Mouse (Mus musculus) E14TG2a.4 (cell line): ENCODE results near the gene Rps6ka2.
"Not testable (repeated sequence)": the region's sequence is repeated elsewhere in the genome, so short reads cannot be mapped to it uniquely, and the experiment has no call there.

Experiments used
- CTCF ChIP-seq: conservative IDR thresholded peaks from 2 replicates; pipeline ENCODE4 v1.5.1; 2014; ENCODE audit warnings: low read length
- NANOG ChIP-seq: IDR thresholded peaks from 2 replicates; pipeline ENCODE4 v1.6.1; 2014; ENCODE audit warnings: borderline replicate concordance, low read length, mixed read lengths
- POU5F1 ChIP-seq: IDR thresholded peaks from 2 replicates; pipeline ENCODE4 v1.6.1; 2014; ENCODE audit warnings: low read length, borderline replicate concordance

- not testable (repeated sequence) for TF ChIP-seq CTCF, NANOG, POU5F1
Observed at GRCm38 (mm10) chr17:7126475-7126874, 43.4 kb upstream of the Rps6ka2 start.
